Mouse (Mus musculus) G1E (cell line): ENCODE measurements around the gene Rps27l.

Experiments used
- CTCF ChIP-seq: IDR thresholded peaks from 2 replicates; pipeline ENCODE4 v1.5.1; 2012; ENCODE audit warnings: low read depth, low read length, inconsistent platforms, mixed read lengths
- GATA1 ChIP-seq: IDR thresholded peaks from 2 replicates; pipeline ENCODE4 v1.6.1; 2012; ENCODE audit warnings: borderline replicate concordance, low read length, inconsistent platforms, mixed read lengths
- GATA2 ChIP-seq: IDR thresholded peaks from 2 replicates; pipeline ENCODE4 v1.6.1; 2012; ENCODE audit warnings: low read depth, low read length, inconsistent platforms, borderline replicate concordance
- TAL1 ChIP-seq: conservative IDR thresholded peaks from 2 replicates; pipeline ENCODE4 v1.6.1; 2012; ENCODE audit warnings: low read depth, low read length, inconsistent platforms, mixed read lengths

DNA sequence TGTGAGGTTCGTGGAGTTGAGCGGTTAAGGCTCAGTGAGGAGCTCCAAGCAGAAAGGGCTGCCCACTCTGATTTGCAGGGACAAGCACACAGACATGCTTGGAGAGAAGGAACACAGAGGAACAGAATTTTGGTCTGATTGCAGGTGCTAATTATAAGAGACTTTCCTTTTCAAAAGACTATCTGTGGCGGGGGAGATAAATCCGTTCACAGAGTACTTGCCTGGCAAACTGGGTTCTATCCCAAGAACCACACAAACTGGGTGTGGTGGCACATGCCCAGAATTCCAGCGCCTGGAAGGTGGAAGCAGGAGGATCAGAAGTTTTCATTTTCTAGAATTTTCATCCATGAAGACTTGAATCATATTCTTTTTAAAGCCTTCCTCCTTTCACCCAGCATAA, 31.2 kb downstream of the Rps27l start:
- no peak for TF ChIP-seq CTCF
- TF ChIP-seq GATA2, result no peak
- TF ChIP-seq GATA1, result no peak
- no peak for TF ChIP-seq TAL1
